Mouse (Mus musculus) neural tube, embryonic 14.5 days (tissue): ENCODE data around the gene Lnpep. TPM values are rescaled to one million over a fixed set of nuclear protein-coding genes. Genes with fewer than 3 reads are reported as not detected.

Experiments used
- ATAC-seq: fragments of 200-750 bp; cut with Nextera tagmentation; 2 replicates; pipeline ENCODE4 v1.8.0; 2017; ENCODE audit warnings: low read depth, mild to moderate bottlenecking, moderate TSS enrichment, moderate library complexity
- H3K27ac ChIP-seq: fragments of 300-500 bp; sonication (generic); 2 replicates; pipeline ENCODE4 v1.5.1; 2014; ENCODE audit warnings: low read depth, mild to moderate bottlenecking, control low read depth, low read length, moderate library complexity, mixed read lengths
- H3K27me3 ChIP-seq: fragments of 300-500 bp; sonication (generic); 2 replicates; pipeline ENCODE4 v1.6.1; 2014; ENCODE audit warnings: low read length; ENCODE audit not compliant: control insufficient read depth, insufficient read depth
- H3K36me3 ChIP-seq: fragments of 300-500 bp; sonication (generic); 2 replicates; pipeline ENCODE4 v1.6.1; 2014; ENCODE audit warnings: low read length, mixed read lengths; ENCODE audit not compliant: control insufficient read depth, insufficient read depth
- H3K4me1 ChIP-seq: fragments of 300-500 bp; sonication (generic); 2 replicates; pipeline ENCODE4 v1.6.1; 2014; ENCODE audit warnings: low read length; ENCODE audit not compliant: control insufficient read depth, insufficient read depth
- H3K4me2 ChIP-seq: fragments of 300-500 bp; sonication (generic); 2 replicates; pipeline ENCODE4 v1.6.1; 2014; ENCODE audit warnings: mild to moderate bottlenecking, low read depth, low read length, control low read depth
- H3K4me3 ChIP-seq: fragments of 300-500 bp; sonication (generic); 2 replicates; pipeline ENCODE4 v1.5.1; 2014; ENCODE audit warnings: low read depth, low read length, control low read depth, mixed read lengths
- H3K9ac ChIP-seq: fragments of 300-500 bp; sonication (generic); replicated peaks from 2 replicates; pipeline ENCODE4 v1.6.1; 2014; ENCODE audit warnings: low read depth, mild to moderate bottlenecking, control low read depth, low read length, mixed read lengths
- H3K9me3 ChIP-seq: fragments of 300-500 bp; sonication (generic); 2 replicates; pipeline ENCODE4 v1.6.1; 2016; ENCODE audit warnings: low read length; ENCODE audit not compliant: control insufficient read depth
- WGBS: fragments of 180-500 bp; shearing (Covaris S2); extraction: QIAGEN DNeasy Blood & Tissue Kit; methylation state at CpG from one replicate; pipeline ENCODE4 v1.1.7; 2014; 5-methylcytosine and 5-hydroxymethylcytosine counted together
- polyA plus RNA-seq: library from polyadenylated mRNA; unstranded; fragments of >200 nt; fragmentation: Nextera tagmentation; extraction: Ambion mirVana; gene quantifications from 2 replicates; pipeline ENCODE4 v1.2.1, GENCODE M21; 2014

The Lnpep gene
- 11.9 and 17.7 TPM in 2 replicates for polyA plus RNA-seq

DNA sequence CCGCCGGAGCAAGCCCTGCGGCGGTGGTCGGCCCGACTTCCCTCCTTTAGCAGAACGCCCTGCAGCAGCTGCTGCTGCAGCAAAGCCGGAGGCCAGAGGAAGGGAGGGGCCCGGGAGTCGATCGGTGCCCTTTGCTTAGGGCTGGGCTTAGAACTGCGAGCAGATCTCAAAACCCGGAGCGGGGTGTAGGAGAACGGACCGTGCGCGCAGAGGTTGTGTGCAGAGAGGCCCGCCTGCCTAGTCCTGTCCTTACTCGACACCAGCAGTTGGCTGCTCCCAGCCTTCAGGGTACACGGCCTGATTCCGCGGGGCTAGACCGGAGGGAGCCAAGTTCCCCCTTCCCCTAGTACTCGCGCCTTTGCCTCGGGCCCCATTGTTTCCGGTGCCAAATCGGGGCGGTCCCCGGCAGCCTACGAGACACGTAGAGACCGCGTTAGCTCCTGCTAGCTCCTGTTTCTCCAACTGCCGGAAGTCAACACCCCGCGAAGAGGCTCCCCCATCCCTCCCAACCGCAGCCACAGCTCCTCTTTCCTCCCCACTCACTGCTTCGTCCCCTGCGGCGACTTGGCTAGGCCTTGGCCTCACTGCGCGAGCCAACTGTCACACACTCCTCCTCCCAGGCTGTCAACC is at the start of gene Lnpep:
Lnpep (minus strand) TSS at position 94 of the 630 bp plus-strand sequence.
- ATAC-seq = peak; percentile 94
- Histone ChIP-seq H3K27me3 (no peaks in the 10 kb centered on the region; the same call in 1 of the 2 replicates), H3K27ac (peak within 1 kb of the TSS; percentile 100), H3K9ac (peak within 1 kb of the TSS; percentile 97), H3K4me2 (peak within 1 kb of the TSS; percentile 66), H3K9me3 (no peaks in the 10 kb centered on the region), H3K36me3 (no peaks in the 10 kb centered on the region), H3K4me1 (peaks cover 6% of the 10 kb centered on the region), H3K4me3 (peak within 1 kb of the TSS; percentile 91)
- 1% methylated on average over 43 of the region's 44 CpGs for WGBS

DNA sequence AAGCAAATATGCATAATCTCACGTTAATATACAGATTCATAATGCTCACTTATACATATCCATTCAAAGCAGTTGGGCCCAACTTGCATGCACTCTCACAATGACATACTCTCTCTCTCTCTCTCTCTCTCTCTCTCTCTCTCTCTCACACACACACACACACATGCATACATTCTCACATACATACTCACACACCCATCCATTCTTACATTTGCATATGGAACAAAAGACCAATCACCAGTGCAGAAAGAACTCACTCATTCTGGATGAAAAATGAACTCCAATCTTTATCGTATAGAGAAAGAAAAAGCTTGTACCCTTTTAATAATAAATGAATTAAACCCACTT is 31.0 kb upstream of the Lnpep start:
- WGBS = 21% methylated on average over 2 of the region's 2 CpGs
- Histone ChIP-seq H3K36me3 (no peaks in the 10 kb centered on the region), H3K4me3 (no peak overlapping the region), H3K9ac (no peak overlapping the region), H3K9me3 (no peaks in the 10 kb centered on the region), H3K4me2 (no peak overlapping the region), H3K27me3 (no peaks in the 10 kb centered on the region), H3K27ac (no peak overlapping the region), H3K4me1 (no peaks in the 10 kb centered on the region)
- ATAC-seq = no peak

DNA sequence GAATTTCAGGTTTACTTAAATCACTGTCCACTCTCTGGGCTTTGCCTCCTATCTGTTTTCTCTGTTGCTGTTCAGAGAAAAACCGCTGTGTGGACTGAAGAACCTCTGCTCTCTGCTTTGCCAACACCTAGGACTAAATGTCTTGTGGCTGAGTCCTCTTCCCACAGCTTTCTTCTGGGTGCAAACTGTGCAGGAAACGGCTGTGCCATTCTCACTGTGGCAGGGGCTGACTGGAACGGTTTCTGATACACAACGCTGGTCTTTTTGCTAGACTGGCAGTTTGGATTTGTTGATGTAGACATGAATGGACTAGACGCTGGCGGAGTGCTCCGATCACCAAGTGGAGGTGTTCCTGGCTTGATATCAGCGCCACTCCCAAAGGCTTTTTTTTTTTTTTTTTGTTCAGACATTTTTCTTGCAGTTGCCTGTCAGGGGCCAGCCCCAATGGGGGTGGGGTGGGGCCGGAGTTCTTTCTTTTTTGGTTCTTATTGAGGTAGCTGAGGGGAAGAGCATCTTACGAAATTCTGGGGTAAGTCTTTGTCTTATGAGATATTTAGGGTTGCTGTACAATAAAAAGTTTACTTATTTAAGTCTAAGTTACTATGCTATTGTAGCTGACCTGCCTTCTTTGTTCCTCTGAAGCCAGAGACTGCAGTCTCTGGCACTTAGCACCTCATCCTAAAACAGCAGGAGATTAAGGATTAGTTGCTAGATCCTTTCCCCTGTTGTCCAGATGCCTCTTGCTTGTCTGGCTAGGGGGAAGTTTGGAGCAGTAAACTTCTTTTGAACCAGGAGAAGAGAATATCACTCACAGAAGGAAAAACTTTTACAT is 30.4 kb upstream of the Lnpep start:
- no peaks in the 10 kb centered on the region for H3K4me1 ChIP-seq
- H3K9me3 ChIP-seq = no peaks in the 10 kb centered on the region
- H3K27me3 ChIP-seq = no peaks in the 10 kb centered on the region
- H3K4me2 ChIP-seq = 0 out of 2 replicates have a peak overlapping the region, but pooled peaks have one; percentile 4
- no peak for ATAC-seq
- H3K27ac ChIP-seq = no peak overlapping the region
- H3K9ac ChIP-seq = no peak overlapping the region
- H3K4me3 ChIP-seq = no peak overlapping the region
- no peaks in the 10 kb centered on the region for H3K36me3 ChIP-seq
- 7% methylated on average over 10 of the region's 10 CpGs for WGBS

DNA sequence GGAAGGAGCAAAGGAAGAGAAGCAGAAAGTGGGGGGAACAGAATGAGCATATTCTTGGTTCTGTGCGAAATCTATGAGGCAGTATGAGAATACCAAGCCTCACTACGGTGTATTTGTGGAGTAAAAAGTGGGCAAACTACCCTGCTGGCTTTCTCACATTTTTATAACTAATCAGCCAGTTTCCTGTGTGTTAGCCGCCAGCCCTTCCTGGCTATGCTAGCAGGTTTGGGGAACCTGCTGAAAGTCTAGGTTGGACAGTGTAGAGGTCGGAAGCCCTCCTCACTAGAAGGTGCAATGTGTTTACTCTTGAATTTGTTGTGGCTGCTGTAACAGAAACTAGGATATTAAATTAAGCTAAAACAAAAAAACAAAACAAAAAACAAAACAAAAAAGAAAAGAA is 27.7 kb upstream of the Lnpep start:
- no peak for ATAC-seq
- no peaks in the 10 kb centered on the region for H3K36me3 ChIP-seq
- H3K9me3 ChIP-seq = no peaks in the 10 kb centered on the region
- WGBS = 85% methylated on average over 4 of the region's 4 CpGs
- no peak overlapping the region for H3K27ac ChIP-seq
- no peak overlapping the region for H3K9ac ChIP-seq
- no peaks in the 10 kb centered on the region for H3K27me3 ChIP-seq
- H3K4me1 ChIP-seq = no peaks in the 10 kb centered on the region
- no peak overlapping the region for H3K4me3 ChIP-seq
- H3K4me2 ChIP-seq = no peak overlapping the region

DNA sequence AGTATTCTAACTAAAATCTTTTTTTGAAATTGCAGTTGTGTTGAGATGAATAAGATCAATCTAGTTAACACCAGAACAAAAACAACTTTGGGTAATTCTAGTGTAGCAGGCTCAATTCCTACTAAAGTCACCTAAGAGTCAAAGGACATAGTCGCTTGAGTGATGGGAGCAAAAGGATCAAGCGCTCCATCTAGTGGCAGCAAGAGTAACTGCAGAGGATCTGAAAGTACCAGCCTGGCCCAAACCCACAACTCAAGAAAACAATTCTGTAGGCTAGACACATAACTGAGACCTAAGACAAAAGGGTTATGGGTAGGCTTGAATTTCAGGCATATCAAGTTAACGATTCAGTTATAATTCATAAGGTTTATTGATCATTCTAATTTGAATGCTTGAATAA is 20.9 kb upstream of the Lnpep start:
- 2% methylated on average over 3 of the region's 3 CpGs for WGBS

DNA sequence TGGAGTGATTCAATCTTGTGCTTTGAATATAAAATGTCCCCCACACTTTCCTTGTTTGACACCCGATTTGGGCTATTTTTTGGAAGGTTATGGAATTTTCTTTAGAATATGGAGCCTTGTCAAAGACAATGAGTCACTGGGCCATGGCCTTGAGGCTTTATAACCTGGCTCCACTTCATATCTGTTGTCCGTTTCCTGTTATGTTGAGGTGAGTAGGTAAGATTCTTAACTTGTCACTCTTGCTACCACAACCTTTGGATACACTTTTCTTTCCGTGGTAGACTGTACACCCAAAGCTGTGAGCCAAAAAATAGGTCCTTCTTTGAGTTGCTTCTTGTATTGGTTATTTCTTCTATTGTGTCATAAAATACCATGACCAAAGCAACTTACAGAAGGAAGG is 12.5 kb upstream of the Lnpep start:
- WGBS = 83% methylated on average over 3 of the region's 3 CpGs
- Histone ChIP-seq H3K27me3 (no peaks in the 10 kb centered on the region), H3K27ac (no peak overlapping the region), H3K9ac (no peak overlapping the region), H3K4me1 (no peaks in the 10 kb centered on the region), H3K36me3 (no peaks in the 10 kb centered on the region), H3K9me3 (no peaks in the 10 kb centered on the region), H3K4me2 (no peak overlapping the region), H3K4me3 (no peak overlapping the region)
- ATAC-seq = no peak

More for the DNA sequence above, 20.9 kb upstream of the Lnpep start:
- H3K4me1 ChIP-seq = no peaks in the 10 kb centered on the region
- no peak overlapping the region for H3K9ac ChIP-seq
- ATAC-seq = peak; percentile 77; the same call in 1 of the 2 replicates
- H3K27me3 ChIP-seq = no peaks in the 10 kb centered on the region
- no peaks in the 10 kb centered on the region for H3K9me3 ChIP-seq
- H3K4me2 ChIP-seq = no peak overlapping the region
- H3K4me3 ChIP-seq = no peak overlapping the region
- no peak overlapping the region for H3K27ac ChIP-seq
- H3K36me3 ChIP-seq = no peaks in the 10 kb centered on the region

DNA sequence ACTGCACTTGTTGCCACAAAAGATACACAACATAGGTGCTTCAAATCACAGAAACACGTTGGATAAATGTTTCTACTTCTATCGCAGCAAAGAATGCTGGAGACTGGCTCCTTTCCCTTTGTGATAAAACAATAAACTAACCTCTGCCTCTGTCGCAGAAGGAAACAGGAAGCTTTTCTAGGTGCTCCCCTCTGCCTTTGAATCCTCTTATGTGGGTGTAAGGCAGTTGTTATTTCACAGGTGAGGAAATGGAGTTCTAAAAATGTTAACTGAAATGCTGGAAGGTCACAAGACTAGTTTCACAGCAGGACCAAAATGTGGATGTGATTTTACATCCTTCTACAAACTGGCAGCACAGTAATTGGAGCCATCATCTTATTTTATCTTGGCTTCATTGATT is 11.3 kb upstream of the Lnpep start:
- H3K9me3 ChIP-seq = no peaks in the 10 kb centered on the region
- no peak overlapping the region for H3K4me3 ChIP-seq
- H3K4me2 ChIP-seq = no peak overlapping the region
- WGBS = 32% methylated on average over 3 of the region's 3 CpGs
- H3K27me3 ChIP-seq = no peaks in the 10 kb centered on the region
- H3K27ac ChIP-seq = no peak overlapping the region
- H3K36me3 ChIP-seq = no peaks in the 10 kb centered on the region
- no peak for ATAC-seq
- no peaks in the 10 kb centered on the region for H3K4me1 ChIP-seq
- no peak overlapping the region for H3K9ac ChIP-seq

DNA sequence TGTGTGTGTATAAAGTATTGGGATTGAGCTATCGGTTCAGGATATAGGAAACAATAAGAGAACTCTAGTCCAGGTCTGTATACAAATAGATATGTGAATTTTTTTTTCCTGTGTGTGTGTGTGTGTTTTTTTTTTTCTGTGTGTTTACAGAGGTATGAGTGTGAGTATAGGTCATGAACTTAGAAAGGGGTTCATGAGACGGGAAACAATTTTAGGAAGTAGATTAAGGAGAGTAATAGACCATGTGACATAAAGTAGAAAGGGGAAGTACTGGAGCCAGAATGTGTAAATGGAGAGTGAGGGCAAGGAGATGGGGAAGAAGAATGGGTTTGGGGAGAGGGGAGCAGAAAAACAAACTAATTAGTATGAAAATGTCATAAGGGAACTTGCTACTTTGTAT is 9.2 kb upstream of the Lnpep start:
- no peak overlapping the region for H3K27ac ChIP-seq
- H3K36me3 ChIP-seq = no peaks in the 10 kb centered on the region
- H3K4me2 ChIP-seq = no peak overlapping the region
- no peak for ATAC-seq
- no peak overlapping the region for H3K4me3 ChIP-seq
- no peaks in the 10 kb centered on the region for H3K9me3 ChIP-seq
- H3K27me3 ChIP-seq = no peaks in the 10 kb centered on the region
- no peaks in the 10 kb centered on the region for H3K4me1 ChIP-seq
- H3K9ac ChIP-seq = no peak overlapping the region
- WGBS = 85% methylated on average over 2 of the region's 2 CpGs

DNA sequence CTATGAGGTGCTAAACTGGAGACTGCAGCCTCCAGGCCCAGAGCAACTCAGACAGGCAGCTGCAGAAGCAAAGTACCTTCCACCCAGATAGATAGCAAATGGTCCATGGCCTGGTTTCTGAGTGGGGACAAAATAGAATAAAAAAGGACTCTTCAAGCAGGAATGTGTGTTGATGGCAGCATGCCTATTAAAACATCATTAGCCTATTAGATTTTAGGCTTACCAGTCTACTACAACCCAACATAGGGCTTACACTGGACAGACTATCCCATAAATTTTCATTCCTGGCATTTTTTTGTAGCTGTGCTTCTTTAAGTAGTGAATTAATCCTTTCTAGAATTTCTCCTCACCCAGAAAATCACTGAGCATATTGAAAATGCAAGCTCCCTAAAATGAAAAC is 7.1 kb upstream of the Lnpep start:
- no peak for ATAC-seq
- Histone ChIP-seq H3K4me3 (no peak overlapping the region), H3K27ac (no peak overlapping the region), H3K9ac (no peak overlapping the region), H3K27me3 (no peaks in the 10 kb centered on the region), H3K36me3 (no peaks in the 10 kb centered on the region), H3K4me2 (no peak overlapping the region), H3K9me3 (no peaks in the 10 kb centered on the region), H3K4me1 (no peaks in the 10 kb centered on the region)
